Mouse (Mus musculus) thymus, adult 2 months (tissue): ENCODE results near the gene Zpbp. TPM values are rescaled to one million over a fixed set of nuclear protein-coding genes. Genes with fewer than 3 reads are reported as not detected.

Experiments
- DNase-seq: peaks from one replicate; pipeline ENCODE4 v3.0.0; 2021
- H3K27ac ChIP-seq: fragments of 200-500 bp; 2 replicates; pipeline ENCODE4 v1.5.1; 2012; ENCODE audit warnings: low read length, control low read depth; ENCODE audit not compliant: control insufficient read depth, insufficient read depth
- H3K27me3 ChIP-seq: fragments of 200-500 bp; 2 replicates; pipeline ENCODE4 v1.6.1; 2012; ENCODE audit warnings: mild to moderate bottlenecking, low read length, moderate library complexity, mixed read lengths; ENCODE audit not compliant: control insufficient read depth, insufficient read depth
- H3K36me3 ChIP-seq: fragments of 200-500 bp; 2 replicates; pipeline ENCODE4 v1.6.1; 2012; ENCODE audit warnings: mild to moderate bottlenecking, low read length, moderate library complexity; ENCODE audit not compliant: control insufficient read depth, insufficient read depth
- H3K4me1 ChIP-seq: fragments of 200-500 bp; replicated peaks from 2 replicates; pipeline ENCODE4 v1.6.1; 2012; ENCODE audit warnings: low read length; ENCODE audit not compliant: control insufficient read depth, insufficient read depth
- H3K4me3 ChIP-seq: fragments of 200-500 bp; 2 replicates; pipeline ENCODE4 v1.5.1; 2012; ENCODE audit warnings: mild to moderate bottlenecking, low read length, control low read depth, moderate library complexity; ENCODE audit not compliant: control insufficient read depth, insufficient read depth
- CTCF ChIP-seq: fragments of 200-500 bp; IDR thresholded peaks from 2 replicates; pipeline ENCODE4 v1.5.1; 2012; ENCODE audit warnings: mild to moderate bottlenecking, control low read depth, low read length, moderate library complexity, borderline replicate concordance; ENCODE audit not compliant: control insufficient read depth, poor library complexity, insufficient read depth; ENCODE audit errors: extremely low read depth
- POLR2A ChIP-seq: fragments of 200-500 bp; IDR thresholded peaks from 2 replicates; pipeline ENCODE4 v1.6.1; 2012; ENCODE audit warnings: mild to moderate bottlenecking, low read length, control low read depth, moderate library complexity; ENCODE audit not compliant: control insufficient read depth, poor library complexity, insufficient read depth; ENCODE audit errors: extremely low read depth
- WGBS: fragments of 180-500 bp; shearing (Covaris S2); methylation state at CpG from one replicate; pipeline ENCODE4 v1.1.7; 2018; 5-methylcytosine and 5-hydroxymethylcytosine counted together
- polyA plus RNA-seq: library from polyadenylated mRNA; depleted of rRNA; stranded (reverse); fragments of >200 nt; gene quantifications from 2 replicates; pipeline ENCODE4 v1.2.3, GENCODE M21; 2012; rRNA removed

The Zpbp gene
- polyA plus RNA-seq: 0.53 and 0.54 TPM in 2 replicates

DNA sequence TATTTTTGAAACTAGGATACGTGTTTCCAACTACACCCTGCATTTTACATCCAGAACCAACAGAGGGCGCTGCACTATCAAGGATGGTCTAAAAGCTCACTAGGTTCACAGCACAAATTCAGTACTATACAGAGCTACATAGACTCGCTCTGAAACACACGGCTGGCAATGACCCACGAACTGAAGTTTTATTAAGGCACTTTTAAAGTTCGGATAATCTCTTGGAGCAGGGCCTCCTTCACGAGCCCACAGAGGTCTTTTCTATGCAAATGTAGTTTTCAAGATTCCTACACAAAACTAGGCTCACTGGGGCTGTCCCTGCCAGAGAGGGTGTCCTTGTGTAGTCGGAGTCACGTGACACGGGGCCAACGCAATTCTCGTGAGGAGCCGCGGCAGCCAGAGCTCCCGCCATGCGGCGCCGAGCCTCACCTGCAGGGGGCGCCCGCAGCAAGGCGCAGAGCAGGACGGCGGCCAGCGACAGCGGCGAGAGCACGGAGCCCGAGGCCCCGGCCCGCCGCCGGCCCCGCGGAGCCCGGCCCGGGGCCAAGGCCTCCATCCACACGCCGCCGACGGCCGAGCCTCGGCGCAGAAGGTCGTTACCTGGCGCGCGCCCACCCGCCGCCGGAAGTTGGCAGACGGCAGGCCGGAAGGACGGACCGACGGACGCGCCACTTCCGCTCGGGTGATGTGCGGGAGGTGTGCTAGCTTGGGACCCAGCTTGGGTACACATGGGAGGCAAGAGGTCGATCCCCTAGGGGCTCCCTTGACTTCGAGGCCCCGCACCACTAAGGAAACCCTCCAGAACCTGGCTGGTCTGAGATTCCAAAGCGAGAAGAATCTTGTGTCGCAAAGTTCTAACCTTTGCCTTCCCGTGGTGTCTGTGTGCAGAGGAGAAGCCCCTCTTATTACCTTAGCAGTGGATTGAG is at the start of gene Zpbp, which contains the start of gene Spata48:
Gene Zpbp (minus strand): TSS at position 774 of the 926 bp plus-strand sequence.
Gene Spata48 (plus strand): TSS at position 460 of the 926 bp plus-strand sequence.
- peak within 1 kb of the TSS; percentile 43 for H3K27ac ChIP-seq
- no peaks in the 10 kb centered on the region for H3K4me1 ChIP-seq
- H3K27me3 ChIP-seq: no peaks in the 10 kb centered on the region
- DNase-seq: peak; percentile 92
- H3K36me3 ChIP-seq: no peaks in the 10 kb centered on the region
- H3K4me3 ChIP-seq: peak within 1 kb of the TSS; percentile 64
- WGBS: under 1% methylated on average over 66 of the region's 66 CpGs
- peak; percentile 99 for TF ChIP-seq CTCF
- TF ChIP-seq POLR2A: peak; percentile 52

DNA sequence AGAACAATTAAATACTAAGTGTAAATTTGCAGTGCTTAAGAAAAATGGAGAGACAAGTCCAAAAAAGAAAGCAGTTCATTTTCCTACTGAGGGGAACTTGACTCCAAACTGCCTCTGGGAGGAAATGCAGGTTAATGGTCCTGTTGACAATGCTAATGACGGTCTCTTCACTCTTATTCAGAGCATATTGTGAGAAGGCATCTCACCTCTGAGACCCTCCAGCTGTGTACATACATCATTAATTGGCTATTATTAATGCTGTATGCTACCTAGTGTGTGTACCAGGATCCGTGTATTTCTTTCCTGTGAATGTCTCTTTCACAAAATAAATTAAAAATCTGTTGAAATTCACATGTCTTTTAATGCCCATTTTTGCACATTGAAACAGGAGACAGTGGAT is 47.2 kb upstream of the Zpbp start:
- Histone ChIP-seq H3K27me3 (no peaks in the 10 kb centered on the region), H3K4me1 (peaks cover 36% of the 10 kb centered on the region), H3K27ac (no peak overlapping the region; the same call in 1 of the 2 replicates), H3K4me3 (no peak overlapping the region), H3K36me3 (no peaks in the 10 kb centered on the region)
- TF ChIP-seq CTCF (no peak), POLR2A (no peak)
- DNase-seq: no peak
- WGBS: 94% methylated on average over 2 of the region's 2 CpGs

DNA sequence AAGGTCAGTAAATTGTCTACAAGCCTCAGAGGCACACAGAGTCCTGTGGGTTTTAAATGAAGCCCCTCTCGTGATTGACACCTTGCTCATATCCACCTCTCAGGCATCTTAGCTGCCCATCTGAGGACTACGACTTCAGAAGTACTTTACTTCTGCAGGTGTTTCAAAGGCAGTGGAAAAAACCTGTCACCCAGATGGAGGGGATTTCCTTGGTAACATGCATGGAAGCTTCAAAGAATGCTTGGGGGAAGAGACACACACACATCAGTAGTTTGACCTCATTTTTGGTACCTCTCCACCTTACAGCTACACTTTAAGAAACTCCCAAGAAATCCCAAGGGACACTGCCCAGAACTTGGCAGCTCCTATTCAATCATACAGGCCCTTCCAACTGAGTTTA is 44.0 kb upstream of the Zpbp start:
- WGBS: 4% methylated on average over 2 of the region's 2 CpGs
- H3K4me3 ChIP-seq: no peak overlapping the region
- H3K27me3 ChIP-seq: no peaks in the 10 kb centered on the region
- peak overlapping the region; percentile 85 for H3K27ac ChIP-seq
- DNase-seq: peak; percentile 72
- H3K36me3 ChIP-seq: no peaks in the 10 kb centered on the region
- peaks cover 25% of the 10 kb centered on the region for H3K4me1 ChIP-seq
- TF ChIP-seq POLR2A (no peak), CTCF (no peak)

DNA sequence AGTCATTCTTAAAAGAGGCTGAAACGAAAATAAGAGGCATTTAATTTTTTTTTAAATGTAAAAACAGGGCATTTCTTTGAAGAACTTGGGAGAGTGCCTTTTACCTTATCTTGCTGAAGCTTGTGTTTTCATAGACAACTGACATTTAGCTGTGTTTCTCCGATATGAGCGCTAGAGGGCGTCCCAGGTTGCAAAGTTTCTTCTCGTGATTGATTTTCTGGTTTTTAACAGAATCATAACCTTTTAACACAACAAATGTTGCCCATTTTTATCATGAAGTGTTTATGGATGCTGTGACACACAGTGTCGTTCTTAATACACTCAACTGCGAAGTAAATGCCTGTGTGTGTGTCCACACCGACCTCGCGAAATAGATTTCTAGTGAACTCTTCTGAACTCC is 37.7 kb upstream of the Zpbp start:
- H3K27ac ChIP-seq: no peak overlapping the region; the same call in 1 of the 2 replicates
- H3K4me3 ChIP-seq: no peak overlapping the region
- TF ChIP-seq CTCF: no peak
- TF ChIP-seq POLR2A: no peak
- peak; percentile 69 for DNase-seq
- peaks cover 2% of the 10 kb centered on the region; the same call in 1 of the 2 replicates for H3K4me1 ChIP-seq
- WGBS: 26% methylated on average over 10 of the region's 10 CpGs
- H3K36me3 ChIP-seq: no peaks in the 10 kb centered on the region
- H3K27me3 ChIP-seq: no peaks in the 10 kb centered on the region

DNA sequence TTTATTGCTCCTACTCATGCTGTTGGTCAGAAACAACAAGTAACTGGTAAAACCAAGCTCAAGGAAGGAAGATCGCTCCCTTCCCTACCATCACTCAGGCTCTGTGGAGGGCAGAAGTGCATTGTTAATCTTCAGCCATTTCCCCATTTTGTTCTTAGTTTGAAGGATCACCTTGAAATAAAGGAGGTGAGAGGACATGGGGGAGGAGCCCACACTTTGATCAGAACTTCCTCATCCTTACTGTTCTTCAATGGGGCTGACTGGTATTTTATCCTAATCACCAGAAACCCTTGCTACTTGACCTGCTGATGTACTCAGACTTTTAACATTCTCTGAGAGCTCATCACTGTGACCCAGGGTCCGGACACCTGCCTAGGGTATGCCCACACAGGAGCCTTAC is 33.5 kb upstream of the Zpbp start:
- WGBS: 96% methylated on average over 2 of the region's 2 CpGs
- no peaks in the 10 kb centered on the region for H3K27me3 ChIP-seq
- DNase-seq: no peak
- TF ChIP-seq CTCF (no peak), POLR2A (no peak)
- H3K36me3 ChIP-seq: no peaks in the 10 kb centered on the region
- H3K4me1 ChIP-seq: 0 out of 2 replicates have a peak, but pooled peaks cover 2% of the 10 kb centered on the region
- no peak overlapping the region for H3K27ac ChIP-seq
- no peak overlapping the region for H3K4me3 ChIP-seq

DNA sequence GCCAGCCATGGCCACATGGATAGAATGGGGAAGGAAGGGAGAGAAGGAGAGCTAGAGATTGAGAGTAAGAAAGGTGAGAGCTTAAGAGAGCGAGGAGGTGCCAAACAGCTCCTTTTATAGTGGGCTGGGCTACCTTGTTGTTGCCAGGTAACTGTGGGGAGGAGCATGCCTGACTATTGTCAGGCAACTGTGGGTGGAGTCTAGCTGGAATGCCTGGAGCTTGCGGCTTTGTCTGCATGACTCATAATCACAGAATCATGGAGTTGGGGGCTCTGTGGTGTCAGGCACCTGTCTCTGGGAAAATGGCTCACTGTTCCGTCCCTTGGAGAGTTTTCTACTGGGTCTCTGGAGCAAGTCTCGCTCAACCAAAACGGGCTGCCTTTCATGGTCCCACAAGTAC is 29.8 kb upstream of the Zpbp start:
- TF ChIP-seq POLR2A: no peak
- TF ChIP-seq CTCF: no peak
- Histone ChIP-seq H3K36me3 (no peaks in the 10 kb centered on the region), H3K27me3 (no peaks in the 10 kb centered on the region), H3K4me1 (no peaks in the 10 kb centered on the region), H3K4me3 (no peak overlapping the region), H3K27ac (no peak overlapping the region)
- WGBS: 95% methylated on average over 5 of the region's 5 CpGs
- DNase-seq: no peak
